Mouse (Mus musculus) left cerebral cortex, adult 2 months (tissue): ENCODE results near the gene Scaper. TPM values are rescaled to one million over a fixed set of nuclear protein-coding genes. Genes with fewer than 3 reads are reported as not detected.

ENCODE experiments used
- DNase-seq, 2 experiments: peaks; one replicate each; pipeline ENCODE4 v3.0.0; 2021 to 2022; ENCODE audit warnings: low spot score in 2 of 2, mixed read lengths in 1 of 2; ENCODE audit errors: extremely low spot score in 1 of 2
- H3K27ac ChIP-seq: fragments of 200-600 bp; 2 replicates; pipeline ENCODE4 v1.8.1; 2022
- H3K4me3 ChIP-seq: fragments of 200-600 bp; 2 replicates; pipeline ENCODE4 v1.8.1; 2022
- CTCF ChIP-seq: fragments of 200-600 bp; IDR thresholded peaks from 2 replicates; pipeline ENCODE4 v1.8.1; 2022; ENCODE audit warnings: antibody characterized with exemption, mild to moderate bottlenecking, moderate library complexity
- intact Hi-C: fragments of 180-260 bp; cut with DNase I; formaldehyde crosslinking; loops from one replicate; pipeline ENCODE4 v1.15.1; 2025
- total RNA-seq, 2 experiments: library from RNA; stranded (reverse); gene quantifications; 2 replicates each; pipeline ENCODE4 v1.2.3; 2021

Scaper gene
- total RNA-seq, 2 experiments from 2014 or later: 31.9 to 33.1 TPM

DNA sequence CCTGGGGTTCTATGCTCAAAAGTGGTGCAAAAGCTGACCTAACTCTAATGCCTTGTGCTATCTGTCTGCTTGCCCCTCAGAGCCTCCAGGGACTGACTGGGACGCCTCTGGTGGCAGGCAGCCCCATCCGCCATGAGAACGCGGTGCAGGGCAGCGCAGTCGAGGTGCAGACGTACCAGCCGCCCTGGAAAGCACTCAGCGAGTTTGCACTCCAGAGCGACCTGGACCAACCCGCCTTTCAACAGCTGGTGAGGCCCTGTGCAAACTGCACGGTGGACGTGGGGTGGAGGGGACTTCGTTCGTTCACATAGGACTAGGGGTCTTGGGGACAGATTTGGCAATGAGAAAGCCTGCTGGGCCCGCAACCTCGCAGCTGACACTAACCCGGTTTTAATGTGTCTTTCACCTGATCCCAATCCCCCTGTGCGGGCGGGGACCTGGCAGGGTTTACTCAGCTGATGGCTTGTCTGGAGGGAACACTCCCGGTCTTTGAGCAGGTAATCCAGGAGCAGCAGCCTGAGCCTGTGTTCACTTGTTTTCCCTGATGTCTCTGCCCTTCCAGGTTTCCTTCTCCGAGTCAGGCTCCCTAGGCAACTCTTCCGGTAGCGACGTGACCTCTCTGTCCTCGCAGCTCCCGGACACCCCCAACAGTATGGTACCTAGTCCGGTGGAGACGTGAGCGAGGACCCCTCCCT is 392.9 kb downstream of the Scaper start:
- no peak for TF ChIP-seq CTCF
- no peak overlapping the region for H3K27ac ChIP-seq
- DNase-seq: no peak
- H3K4me3 ChIP-seq: no peak overlapping the region
- intact Hi-C loops: loop anchor here (10.0 kb wide), 1 partner anchor 220 kb away; the partner anchor contains the start of genes Nrg4 and Tmem266

DNA sequence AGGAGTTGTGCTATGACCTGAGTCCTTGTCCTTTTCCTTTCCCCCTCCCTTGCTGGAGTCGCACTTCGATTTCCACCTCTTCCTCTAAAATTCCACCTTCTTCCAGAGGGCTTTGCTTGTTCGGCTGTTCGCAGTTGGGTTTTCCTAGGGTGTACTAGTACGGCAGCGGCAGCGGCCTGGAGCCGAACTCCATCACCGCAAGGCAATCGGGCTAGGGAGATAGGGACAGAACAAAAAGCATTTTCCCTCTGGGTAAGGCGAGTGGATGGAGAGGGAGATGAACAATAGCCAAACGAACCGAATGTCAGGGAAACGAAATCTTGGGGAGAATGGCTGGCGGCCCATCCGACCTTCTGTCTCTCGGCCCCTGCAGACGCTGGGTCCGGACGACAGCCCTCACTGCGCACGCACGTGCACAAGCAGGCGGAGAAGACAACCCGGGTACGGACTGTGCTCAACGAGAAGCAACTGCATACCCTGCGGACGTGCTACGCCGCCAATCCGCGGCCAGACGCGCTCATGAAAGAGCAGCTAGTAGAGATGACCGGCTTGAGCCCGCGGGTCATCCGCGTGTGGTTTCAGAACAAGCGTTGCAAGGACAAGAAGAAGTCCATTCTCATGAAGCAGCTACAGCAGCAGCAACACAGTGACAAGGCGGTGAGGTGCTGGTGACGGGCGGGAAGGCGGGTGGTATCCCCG is 394.1 kb downstream of the Scaper start:
- Histone ChIP-seq H3K27ac (no peak overlapping the region), H3K4me3 (no peak overlapping the region)
- intact Hi-C loops: loop anchor here (10.0 kb wide), 1 partner anchor 219 kb away; the partner anchor contains the start of genes Nrg4 and Tmem266
- no peak for TF ChIP-seq CTCF
- peak in 1 of 2 experiments; percentile 35 for DNase-seq

DNA sequence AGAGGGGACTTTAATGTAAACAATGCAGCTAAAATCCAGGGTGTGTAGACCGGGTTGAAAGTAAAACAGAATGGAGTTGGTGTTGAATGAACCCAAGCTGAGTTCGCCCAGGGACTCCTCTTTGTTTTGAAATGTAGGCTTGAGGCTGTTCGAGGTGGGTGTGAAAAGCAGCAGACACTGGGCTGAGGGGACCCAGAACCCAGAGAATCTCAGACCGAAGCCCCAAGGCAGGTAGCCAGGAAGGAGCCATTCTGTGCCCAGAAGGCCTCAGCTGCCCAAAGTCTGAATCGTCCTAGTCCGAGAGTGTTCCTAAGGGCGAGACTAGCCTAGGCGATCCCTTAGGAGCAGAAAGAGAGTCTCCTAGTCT is 394.6 kb downstream of the Scaper start:
- peak in 1 of 2 experiments; percentile 24 for DNase-seq
- no peak for TF ChIP-seq CTCF
- intact Hi-C loops: loop anchor here (10.0 kb wide), 1 partner anchor 219 kb away; the partner anchor contains the start of genes Nrg4 and Tmem266
- Histone ChIP-seq H3K27ac (no peak overlapping the region), H3K4me3 (no peak overlapping the region)

DNA sequence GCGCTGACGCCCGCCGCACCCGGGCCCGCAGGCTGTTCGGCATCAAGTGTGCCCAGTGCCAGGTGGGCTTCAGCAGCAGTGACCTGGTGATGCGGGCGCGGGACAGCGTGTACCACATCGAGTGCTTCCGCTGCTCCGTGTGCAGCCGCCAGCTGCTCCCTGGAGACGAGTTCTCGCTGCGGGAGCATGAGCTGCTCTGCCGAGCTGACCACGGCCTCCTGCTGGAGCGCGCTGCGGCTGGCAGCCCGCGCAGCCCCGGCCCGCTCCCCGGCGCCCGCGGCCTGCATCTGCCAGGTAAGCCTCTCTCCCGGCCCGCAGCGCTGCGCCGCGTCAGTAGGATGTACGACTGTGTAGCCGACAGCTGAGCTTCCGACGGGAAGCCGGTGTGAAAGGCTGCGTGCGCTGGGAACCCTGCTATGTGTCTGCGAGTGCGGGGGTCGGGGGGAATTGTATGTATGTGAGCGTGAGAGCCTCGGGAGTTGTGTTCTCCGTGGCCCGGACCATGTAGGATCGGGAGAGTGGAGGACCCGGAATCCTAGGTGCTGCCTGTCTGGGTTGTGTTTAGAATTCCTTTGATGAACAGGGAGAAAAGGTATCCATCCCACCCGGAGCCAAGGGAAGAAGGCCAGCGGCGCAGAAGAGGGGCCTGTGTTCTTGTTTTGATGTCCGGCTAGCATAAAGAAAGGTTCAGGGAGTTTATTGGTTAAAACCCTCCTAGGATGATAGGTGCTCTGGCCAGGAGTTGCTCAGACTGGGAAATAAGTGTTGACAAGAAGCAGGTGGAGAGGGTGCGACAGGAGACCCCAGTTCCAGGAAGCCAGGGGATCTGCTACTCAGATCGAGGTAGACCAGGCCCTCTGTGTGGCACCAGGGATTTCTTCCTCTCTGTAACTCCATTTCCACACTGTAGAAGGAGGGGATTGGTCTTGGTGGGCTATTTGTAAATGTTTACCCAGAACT is 395.3 kb downstream of the Scaper start:
- Histone ChIP-seq H3K4me3 (no peak overlapping the region), H3K27ac (no peak overlapping the region)
- no peak for DNase-seq
- intact Hi-C loops: loop anchor here (10.0 kb wide), 1 partner anchor 218 kb away; the partner anchor contains the start of genes Nrg4 and Tmem266
- TF ChIP-seq CTCF: no peak

DNA sequence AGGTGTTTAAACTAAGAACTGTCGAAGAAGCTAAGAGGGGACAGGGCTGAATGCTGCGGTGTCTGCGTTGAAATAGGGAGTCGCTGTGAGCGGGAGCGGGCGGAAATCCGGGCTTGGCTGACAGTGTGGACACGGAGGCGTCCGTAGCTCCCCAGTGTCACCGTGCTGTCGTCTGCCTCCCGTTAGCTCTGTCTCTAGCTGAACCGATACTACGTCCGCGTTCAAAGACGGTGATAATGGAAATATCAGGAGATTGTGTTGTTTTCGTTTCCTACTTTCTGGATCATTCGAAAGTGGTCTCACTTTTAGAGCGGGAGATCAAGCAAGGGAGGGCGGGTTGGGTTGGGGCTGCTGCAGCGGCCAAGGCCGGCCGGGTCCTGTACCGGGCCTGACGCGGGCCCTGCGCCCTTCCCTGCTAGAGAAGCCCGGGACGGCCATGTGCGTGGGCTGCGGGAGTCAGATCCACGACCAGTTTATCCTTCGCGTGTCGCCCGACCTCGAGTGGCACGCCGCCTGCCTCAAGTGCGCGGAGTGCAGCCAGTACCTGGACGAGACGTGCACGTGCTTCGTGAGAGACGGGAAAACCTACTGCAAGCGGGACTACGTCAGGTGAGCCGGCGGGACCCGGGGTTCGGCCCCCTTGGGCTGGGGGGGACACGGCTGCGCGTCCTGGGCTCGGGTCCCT is 396.1 kb downstream of the Scaper start:
- intact Hi-C loops: loop anchor here (10.0 kb wide), 1 partner anchor 217 kb away; the partner anchor contains the start of genes Nrg4 and Tmem266
- Histone ChIP-seq H3K4me3 (no peak overlapping the region), H3K27ac (no peak overlapping the region)
- DNase-seq: no peak
- TF ChIP-seq CTCF: no peak

DNA sequence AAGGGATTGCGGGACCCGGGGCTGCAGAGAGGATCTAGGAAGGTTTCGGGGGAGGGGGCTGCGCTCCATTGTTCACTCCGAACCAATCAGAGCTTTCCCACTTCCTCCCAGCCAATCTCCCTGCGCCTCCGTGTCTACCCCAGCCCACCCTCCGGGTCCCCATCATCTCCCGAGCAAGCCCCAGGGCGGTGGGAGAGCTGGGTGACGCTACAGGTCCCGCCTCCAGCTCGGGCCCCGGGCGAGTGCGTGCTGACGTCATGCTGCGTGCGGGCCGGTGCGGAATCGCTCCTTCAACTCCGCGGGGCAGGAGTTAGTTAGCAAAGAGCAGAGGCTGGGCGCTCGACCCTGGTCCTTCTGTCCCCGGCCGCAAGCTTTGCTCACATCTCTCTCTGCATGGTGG is 397.0 kb downstream of the Scaper start:
- Histone ChIP-seq H3K27ac (no peak overlapping the region), H3K4me3 (peak overlapping the region; percentile 1; the same call in 1 of the 2 replicates)
- no peak for DNase-seq
- intact Hi-C loops: loop anchor here (10.0 kb wide), 1 partner anchor 216 kb away; the partner anchor contains the start of genes Nrg4 and Tmem266
- TF ChIP-seq CTCF: no peak

DNA sequence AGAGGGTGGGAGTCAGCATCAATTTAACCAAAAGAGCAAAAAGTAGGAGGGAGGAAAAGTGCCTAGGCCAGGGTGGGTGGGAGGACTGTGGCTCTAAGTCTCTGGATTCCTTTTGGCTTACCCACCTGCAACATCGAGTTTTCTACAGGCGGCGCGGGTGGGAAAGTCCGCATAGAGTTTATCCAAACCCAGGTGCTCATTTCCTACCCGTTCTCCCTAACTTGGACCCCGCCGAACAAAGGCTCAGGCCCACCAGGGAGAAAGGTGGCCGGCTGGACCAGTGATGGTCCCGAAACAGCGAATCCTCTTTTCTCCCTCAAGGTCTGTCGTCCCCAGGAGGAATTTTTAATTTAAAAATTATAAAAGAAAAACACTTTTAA is 397.5 kb downstream of the Scaper start:
- intact Hi-C loops: loop anchor here (10.0 kb wide), 1 partner anchor 216 kb away; the partner anchor contains the start of genes Nrg4 and Tmem266
- Histone ChIP-seq H3K27ac (no peak overlapping the region), H3K4me3 (no peak overlapping the region)
- no peak for DNase-seq
- TF ChIP-seq CTCF: no peak

DNA sequence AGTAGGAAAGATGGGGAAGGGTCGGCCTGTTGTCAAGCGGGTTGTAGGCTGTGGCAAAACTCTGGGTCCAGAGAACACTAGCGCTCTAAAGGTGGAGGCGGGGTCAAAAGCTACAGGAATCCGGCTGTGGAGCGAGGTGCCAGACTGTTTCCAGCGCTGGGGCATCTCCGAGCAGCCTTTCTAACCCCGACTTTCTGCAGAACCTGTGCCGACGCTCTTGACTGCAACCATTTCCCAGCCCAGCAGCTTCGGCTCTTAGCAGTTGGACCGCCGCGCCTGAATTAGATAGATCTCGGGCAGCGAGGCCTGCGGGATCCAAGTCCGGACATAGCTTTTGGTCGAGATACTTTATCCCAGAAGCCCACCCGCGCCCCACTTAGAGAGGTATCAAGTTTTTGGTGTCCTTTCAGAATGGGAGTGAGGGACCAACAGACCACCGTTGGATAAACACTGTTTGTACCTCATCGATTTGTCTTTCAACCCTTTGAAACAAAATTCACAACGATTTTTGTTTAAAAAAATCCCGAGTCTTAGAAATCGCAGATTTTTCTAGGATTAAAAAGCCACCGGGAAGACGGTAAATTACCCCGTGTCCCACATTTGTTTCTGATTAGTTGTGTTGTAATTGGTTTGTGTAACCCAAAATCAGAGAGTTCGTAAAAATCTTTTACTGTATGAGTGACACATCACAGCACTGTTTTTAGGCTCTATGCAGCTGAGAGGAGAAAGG is 398.1 kb downstream of the Scaper start:
- Histone ChIP-seq H3K4me3 (no peak overlapping the region), H3K27ac (no peak overlapping the region)
- no peak for DNase-seq
- intact Hi-C loops: loop anchor here (10.0 kb wide), 1 partner anchor 215 kb away; the partner anchor contains the start of genes Nrg4 and Tmem266
- TF ChIP-seq CTCF: no peak

DNA sequence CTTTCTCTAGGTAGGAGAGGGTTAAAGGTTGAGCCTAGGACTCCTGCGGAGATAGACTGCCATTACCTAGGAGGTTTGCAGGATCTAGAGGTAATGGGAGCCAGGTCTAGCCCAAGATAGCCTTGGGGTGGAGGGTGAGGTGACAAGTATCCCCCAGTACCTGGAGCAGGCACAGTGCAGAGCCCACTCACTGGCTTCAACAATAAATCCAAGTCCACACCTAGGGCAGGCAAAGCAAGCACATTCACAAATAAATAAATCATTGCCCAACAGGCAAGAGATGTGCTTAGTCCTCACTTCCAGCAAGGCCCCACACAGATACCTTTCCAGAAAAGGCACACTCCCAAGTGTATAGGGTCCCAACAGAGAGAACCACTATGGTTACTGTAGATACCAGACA is 398.9 kb downstream of the Scaper start:
- H3K27ac ChIP-seq: no peak overlapping the region
- intact Hi-C loops: no loop called here
- H3K4me3 ChIP-seq: no peak overlapping the region
- no peak for TF ChIP-seq CTCF
- no peak for DNase-seq

DNA sequence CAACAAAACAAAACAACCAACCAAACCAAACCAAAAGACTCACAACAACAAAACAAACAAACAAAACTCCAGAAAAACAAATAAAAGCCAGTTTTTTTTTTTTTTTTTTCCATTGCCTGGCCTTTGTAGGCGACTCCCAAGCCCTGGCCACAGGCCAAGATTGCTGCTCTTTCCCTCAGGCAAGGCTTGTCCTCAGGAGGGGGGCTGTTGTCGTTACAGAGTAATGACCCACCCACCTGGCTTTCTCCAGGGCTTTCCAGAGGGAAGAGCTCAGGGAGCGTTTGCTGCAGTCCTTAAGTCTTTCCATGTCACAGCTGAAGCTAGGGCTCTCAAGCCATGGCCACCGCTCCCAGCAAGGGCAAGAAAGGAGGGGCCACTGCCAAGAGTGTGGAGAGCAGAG is 399.5 kb downstream of the Scaper start, which contains the start of gene Isl2:
Gene Isl2, plus strand, starts transcription at position 296 of the 400 bp plus-strand sequence.
- Histone ChIP-seq H3K27ac (no peak within 1 kb of the TSS), H3K4me3 (no peak within 1 kb of the TSS)
- intact Hi-C loops: no loop called here
- no peak for TF ChIP-seq CTCF
- no peak for DNase-seq
